Mouse (Mus musculus): ENCODE results near the gene Rasgrp3.

DNA sequence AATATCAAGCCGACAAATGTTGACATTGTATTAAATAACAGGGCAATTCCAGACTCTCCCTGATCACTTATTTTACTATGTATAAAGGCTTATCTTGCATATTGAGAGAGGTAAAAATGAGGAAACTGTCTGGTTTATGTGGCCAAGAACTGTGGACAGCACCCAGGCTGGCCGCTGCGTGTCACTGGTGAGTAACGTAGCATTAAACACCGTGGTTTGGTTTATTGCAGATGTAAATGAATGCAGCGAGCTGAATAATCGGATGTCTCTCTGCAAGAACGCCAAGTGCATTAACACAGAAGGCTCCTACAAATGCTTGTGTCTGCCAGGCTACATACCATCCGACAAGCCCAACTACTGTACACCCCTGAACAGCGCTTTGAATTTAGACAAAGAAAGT is 45.6 kb upstream of the Rasgrp3 start:
- no peak for TF ChIP-seq MAX (IDR thresholded peaks at IDR 0.05; ENCODE audit: low read depth)
- TF ChIP-seq POLR2A (IDR thresholded peaks at IDR 0.05; ENCODE audit: insufficient read length, low read depth): no peak
- TF ChIP-seq POLR2AphosphoS2 (IDR thresholded peaks at IDR 0.05; ENCODE audit: insufficient read length, low read depth): no peak
- no peak for TF ChIP-seq E2F4 (IDR thresholded peaks at IDR 0.05; ENCODE audit: insufficient read depth)
- no peak for TF ChIP-seq REST (IDR thresholded peaks at IDR 0.05; ENCODE audit: insufficient read depth, insufficient read length)
- TF ChIP-seq TCF3 (IDR thresholded peaks at IDR 0.05; ENCODE audit: insufficient read length, low read depth): no peak
- TF ChIP-seq USF1 (IDR thresholded peaks at IDR 0.05; ENCODE audit: low read depth): no peak
- no peak for TF ChIP-seq CEBPB (IDR thresholded peaks at IDR 0.05; ENCODE audit: insufficient read depth, poor library complexity, severe bottlenecking)
- TF ChIP-seq MYOD1 (IDR thresholded peaks at IDR 0.05; ENCODE audit: control insufficient read depth in 1 of 3, insufficient read length in 2 of 3, low read depth in 2 of 3): no peak
- TF ChIP-seq MYOG (IDR thresholded peaks at IDR 0.05; ENCODE audit: control insufficient read depth in 1 of 3, insufficient read depth in 1 of 3, insufficient read length in 2 of 3, low read depth in 2 of 3): no peak
- no peak for TF ChIP-seq TCF12 (IDR thresholded peaks at IDR 0.05; ENCODE audit: insufficient read depth, poor library complexity, severe bottlenecking)
